Mouse (Mus musculus) E14TG2a.4 (cell line): ENCODE data around the gene Dvl2.
"Not testable (repeated sequence)": the region's sequence is repeated elsewhere in the genome, so short reads cannot be mapped to it uniquely, and the experiment has no call there.

Experiments used
- H3K27me3 ChIP-seq: 2 replicates; pipeline ENCODE4 v1.6.1; 2014; ENCODE audit warnings: low read length, control low read depth; ENCODE audit not compliant: insufficient read depth
- H3K36me3 ChIP-seq: 2 replicates; pipeline ENCODE4 v1.6.1; 2014; ENCODE audit warnings: low read length, control low read depth; ENCODE audit not compliant: insufficient read depth
- H3K4me1 ChIP-seq: replicated peaks from 2 replicates; pipeline ENCODE4 v1.6.1; 2014; ENCODE audit warnings: low read depth, low read length, control low read depth
- H3K4me3 ChIP-seq: replicated peaks from 2 replicates; pipeline ENCODE4 v1.5.1; 2014; ENCODE audit warnings: mild to moderate bottlenecking, low read length
- H3K9me3 ChIP-seq: 2 replicates; pipeline ENCODE4 v1.6.1; 2014; ENCODE audit warnings: low read length, control low read depth
- CTCF ChIP-seq: conservative IDR thresholded peaks from 2 replicates; pipeline ENCODE4 v1.5.1; 2014; ENCODE audit warnings: low read length
- NANOG ChIP-seq: IDR thresholded peaks from 2 replicates; pipeline ENCODE4 v1.6.1; 2014; ENCODE audit warnings: borderline replicate concordance, low read length, mixed read lengths
- POU5F1 ChIP-seq: IDR thresholded peaks from 2 replicates; pipeline ENCODE4 v1.6.1; 2014; ENCODE audit warnings: low read length, borderline replicate concordance

The Dvl2 gene

GRCm38 (mm10) chr11:70000396-70000898, at the start of gene Dvl2:
Dvl2 (plus strand) TSS chr11:70000595.
- H3K4me3 ChIP-seq: peak within 1 kb of the TSS; percentile 94
- H3K27me3 ChIP-seq: no peaks in the 10 kb centered on the region
- no peaks in the 10 kb centered on the region for H3K9me3 ChIP-seq
- peaks cover 65% of the 10 kb centered on the region for H3K36me3 ChIP-seq
- peaks cover 73% of the 10 kb centered on the region for H3K4me1 ChIP-seq
- no peak for TF ChIP-seq CTCF
- TF ChIP-seq POU5F1: no peak
- no peak for TF ChIP-seq NANOG

GRCm38 (mm10) chr11:69950807-69951459, 49.5 kb upstream of the Dvl2 start:
- Histone ChIP-seq H3K27me3 (peaks cover 32% of the 10 kb centered on the region), H3K9me3 (no peaks in the 10 kb centered on the region), H3K4me3 (no peak overlapping the region), H3K36me3 (no peaks in the 10 kb centered on the region), H3K4me1 (peaks cover 27% of the 10 kb centered on the region)
- TF ChIP-seq POU5F1 (no peak), NANOG (no peak), CTCF (peak; percentile 38)

GRCm38 (mm10) chr11:69952274-69952673, 48.1 kb upstream of the Dvl2 start:
- H3K36me3 ChIP-seq: no peaks in the 10 kb centered on the region
- peaks cover 14% of the 10 kb centered on the region for H3K4me1 ChIP-seq
- H3K27me3 ChIP-seq: peaks cover 21% of the 10 kb centered on the region
- H3K9me3 ChIP-seq: no peaks in the 10 kb centered on the region
- TF ChIP-seq NANOG: no peak
- peak; percentile 10; the same call in 1 of the 2 replicates for TF ChIP-seq CTCF
- TF ChIP-seq POU5F1: no peak
- no peak overlapping the region for H3K4me3 ChIP-seq

GRCm38 (mm10) chr11:69953267-69953915, 47.0 kb upstream of the Dvl2 start:
- H3K27me3 ChIP-seq: peaks cover 13% of the 10 kb centered on the region; the same call in 1 of the 2 replicates
- H3K36me3 ChIP-seq: no peaks in the 10 kb centered on the region
- no peaks in the 10 kb centered on the region for H3K9me3 ChIP-seq
- no peak for TF ChIP-seq POU5F1
- peaks cover 5% of the 10 kb centered on the region for H3K4me1 ChIP-seq
- no peak overlapping the region for H3K4me3 ChIP-seq

GRCm38 (mm10) chr11:69955618-69956017, 44.8 kb upstream of the Dvl2 start:
- H3K36me3 ChIP-seq, H3K27me3 ChIP-seq, H3K4me3 ChIP-seq, H3K4me1 ChIP-seq, H3K9me3 ChIP-seq: not testable (repeated sequence)

GRCm38 (mm10) chr11:69956218-69956617, 44.2 kb upstream of the Dvl2 start:
- no peak for TF ChIP-seq NANOG
- no peak for TF ChIP-seq POU5F1
- no peak; the same call in 1 of the 2 replicates for TF ChIP-seq CTCF
- H3K9me3 ChIP-seq: no peaks in the 10 kb centered on the region
- 0 out of 2 replicates have a peak, but pooled peaks cover 6% of the 10 kb centered on the region for H3K27me3 ChIP-seq
- no peaks in the 10 kb centered on the region for H3K36me3 ChIP-seq
- H3K4me1 ChIP-seq: no peaks in the 10 kb centered on the region; the same call in 1 of the 2 replicates
- H3K4me3 ChIP-seq: no peak overlapping the region

- Histone ChIP-seq H3K27me3 (peaks cover 31% of the 10 kb centered on the region), H3K36me3 (no peaks in the 10 kb centered on the region), H3K4me3 (no peak overlapping the region), H3K9me3 (no peaks in the 10 kb centered on the region), H3K4me1 (peaks cover 18% of the 10 kb centered on the region)
- TF ChIP-seq POU5F1: no peak
- no peak for TF ChIP-seq NANOG
- peak; percentile 92 for TF ChIP-seq CTCF
Observed at GRCm38 (mm10) chr11:69960616-69961015, 39.8 kb upstream of the Dvl2 start.

GRCm38 (mm10) chr11:69961841-69962240, 38.6 kb upstream of the Dvl2 start:
- Histone ChIP-seq H3K4me3 (no peak overlapping the region), H3K9me3 (no peaks in the 10 kb centered on the region), H3K4me1 (peaks cover 28% of the 10 kb centered on the region), H3K27me3 (peaks cover 43% of the 10 kb centered on the region), H3K36me3 (no peaks in the 10 kb centered on the region)
- TF ChIP-seq POU5F1: no peak
